9 mouse cellular contexts compared by ENCODE assay signal in the genomic region with DNA sequence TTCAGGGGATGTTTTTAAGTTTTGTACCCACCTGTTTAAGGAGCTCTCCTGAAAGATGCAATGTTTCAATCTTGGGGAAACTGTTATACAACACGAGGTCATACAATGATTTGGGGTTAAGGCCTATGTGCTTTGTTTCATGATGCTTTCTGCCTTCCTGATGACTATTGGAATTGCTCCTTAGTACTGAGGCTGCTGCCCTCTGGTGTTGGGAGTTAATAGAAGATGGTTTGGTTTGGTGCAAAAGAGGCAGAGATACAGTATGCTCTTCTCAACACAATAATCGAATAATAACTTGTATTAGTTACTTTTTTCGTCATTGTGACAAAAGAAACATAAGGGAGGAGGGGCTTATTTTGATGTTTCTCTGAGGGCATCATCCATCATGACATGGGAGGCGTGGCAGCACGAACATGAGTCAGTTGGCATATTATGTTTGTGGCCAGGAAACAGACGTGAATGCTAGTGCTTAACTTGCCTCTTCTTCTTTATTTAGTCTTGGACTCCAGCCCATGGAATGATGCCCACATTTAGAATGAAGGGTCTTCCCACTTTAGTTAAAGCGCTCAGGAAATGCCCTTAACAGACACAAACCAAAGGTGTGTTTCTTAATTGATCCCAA. TPM values are rescaled to one million over a fixed set of nuclear protein-coding genes. Genes with fewer than 3 reads are reported as not detected.
A peak's percentile ranks its signal among the peaks of the same experiment; 100 is the strongest.
DNase-seq lines count a peak whose midpoint lies in the region; ATAC-seq and TF ChIP-seq lines count a peak whose summit lies in the region.
"Had no signal": no experiment of that assay in that cellular context is flagged by ENCODE, and none has a peak within 500 bp of the region (broad histone marks: within the 10 kb centered on the region; RNA-seq: fewer than 3 reads in every experiment).

No protein-coding gene starts in this region.

- peak; percentile 53; the same call in 1 of the 2 replicates for TF ChIP-seq CTCF in brain, embryonic 14.5 days (IDR thresholded peaks at IDR 0.05; ENCODE audit: borderline replicate concordance, extremely low read depth, insufficient read depth, insufficient read length)
- TF ChIP-seq CTCF in thymus, adult 2 months (IDR thresholded peaks at IDR 0.05; ENCODE audit: borderline replicate concordance, control insufficient read depth, extremely low read depth, insufficient read depth, low read length, poor library complexity): no peak

- H3K4me2 ChIP-seq in limb, embryonic 11.5 days (ENCODE audit: low read depth, severe bottlenecking): no peak overlapping the region
- H3K4me2 ChIP-seq in liver, embryonic 15.5 days: no peak overlapping the region

- ATAC-seq in limb, embryonic 11.5 days (ENCODE audit: insufficient number of reproducible peaks, low FRiP score, low TSS enrichment, low read depth): no peak
- no peak for ATAC-seq in liver, embryonic 15.5 days (ENCODE audit: insufficient read depth)

- H3K36me3 ChIP-seq in limb, embryonic 11.5 days (ENCODE audit: control insufficient read depth, insufficient read depth, low read length): no peaks in the 10 kb centered on the region
- no peaks in the 10 kb centered on the region for H3K36me3 ChIP-seq in limb, embryonic 10.5 days
- no peaks in the 10 kb centered on the region for H3K36me3 ChIP-seq in liver, embryonic 15.5 days (replicated peaks)
- H3K36me3 ChIP-seq in thymus, adult 2 months (ENCODE audit: control insufficient read depth, insufficient read depth, low read length): no peaks in the 10 kb centered on the region

- H3K9ac ChIP-seq in limb, embryonic 11.5 days (ENCODE audit: low read length): no peak overlapping the region
- H3K9ac ChIP-seq in liver, embryonic 15.5 days: no peak overlapping the region

- H3K27ac ChIP-seq in limb, embryonic 11.5 days (replicated peaks; ENCODE audit: low read depth, low read length): no peak overlapping the region
- no peak overlapping the region for H3K27ac ChIP-seq in limb, embryonic 10.5 days
- peak overlapping the region; percentile 65 for H3K27ac ChIP-seq in liver, embryonic 15.5 days (replicated peaks)
- no peak overlapping the region for H3K27ac ChIP-seq in thymus, adult 2 months (ENCODE audit: control insufficient read depth, insufficient read depth, low read length)
- H3K27ac ChIP-seq: macrophage had no signal

- no peaks in the 10 kb centered on the region for H3K4me1 ChIP-seq in limb, embryonic 11.5 days (ENCODE audit: control insufficient read depth, insufficient read depth, low read length)
- H3K4me1 ChIP-seq in limb, embryonic 10.5 days: no peaks in the 10 kb centered on the region
- peaks cover 14% of the 10 kb centered on the region for H3K4me1 ChIP-seq in liver, embryonic 15.5 days (replicated peaks)
- peaks cover 2% of the 10 kb centered on the region; the same call in 1 of the 2 replicates for H3K4me1 ChIP-seq in thymus, adult 2 months (replicated peaks; ENCODE audit: control insufficient read depth, insufficient read depth, low read length)

- H3K4me3 ChIP-seq in limb, embryonic 11.5 days (ENCODE audit: low read depth, low read length): no peak overlapping the region
- H3K4me3 ChIP-seq in limb, embryonic 10.5 days: no peak overlapping the region
- H3K4me3 ChIP-seq in liver, embryonic 15.5 days (replicated peaks): no peak overlapping the region
- no peak overlapping the region for H3K4me3 ChIP-seq in thymus, adult 2 months (ENCODE audit: control insufficient read depth, insufficient read depth, low read length)

- H3K27me3 ChIP-seq in limb, embryonic 11.5 days (ENCODE audit: control insufficient read depth, insufficient read depth, low read length): no peaks in the 10 kb centered on the region
- no peaks in the 10 kb centered on the region for H3K27me3 ChIP-seq in limb, embryonic 10.5 days (ENCODE audit: low read depth, poor library complexity, severe bottlenecking)
- H3K27me3 ChIP-seq in liver, embryonic 15.5 days: no peaks in the 10 kb centered on the region
- H3K27me3 ChIP-seq in thymus, adult 2 months (ENCODE audit: control insufficient read depth, insufficient read depth, low read length): no peaks in the 10 kb centered on the region

- peak; percentile 35 for DNase-seq in limb, embryonic 11.5 days (ENCODE audit: low spot score)
- no peak for DNase-seq in limb, embryonic 10.5 days (ENCODE audit: low spot score)
- peak; percentile 53 for DNase-seq in MN1 (ENCODE audit: low spot score)
- DNase-seq in brain, embryonic 14.5 days (ENCODE audit: low read depth): peak; percentile 66
- peak; percentile 53 to 66 for DNase-seq in heart, postnatal 10 days
- peak; percentile 59 for DNase-seq in thymus, adult 2 months
- no peak for DNase-seq in right cerebral cortex, postnatal 36 days (ENCODE audit: low spot score in 2 of 2)

- no peaks in the 10 kb centered on the region for H3K9me3 ChIP-seq in limb, embryonic 11.5 days (ENCODE audit: control insufficient read depth, low read length)
- H3K9me3 ChIP-seq in limb, embryonic 10.5 days (replicated peaks): no peaks in the 10 kb centered on the region
- no peaks in the 10 kb centered on the region for H3K9me3 ChIP-seq in liver, embryonic 15.5 days (replicated peaks)

- 64% methylated on average over 7 of the region's 7 CpGs for WGBS in limb, embryonic 11.5 days
- 71% methylated on average over 7 of the region's 7 CpGs for WGBS in limb, embryonic 10.5 days
- 51% methylated on average over 7 of the region's 7 CpGs for WGBS in liver, embryonic 15.5 days (ENCODE audit: insufficient replicate concordance)
- 50% methylated on average over 7 of the region's 7 CpGs for WGBS in thymus, adult 2 months

- no peak for TF ChIP-seq POLR2A in brain, embryonic 14.5 days (IDR thresholded peaks at IDR 0.05; ENCODE audit: borderline replicate concordance, extremely low read depth, insufficient read depth, insufficient read length, poor library complexity, severe bottlenecking)
- no peak for TF ChIP-seq POLR2A in thymus, adult 2 months (IDR thresholded peaks at IDR 0.05; ENCODE audit: control insufficient read depth, extremely low read depth, insufficient read depth, low read length, poor library complexity)

- intact Hi-C loops in heart, postnatal 10 days (cut with DNase I): loop anchor here (1.0 to 5.0 kb wide), 3 partner anchors 44 to 247 kb away; no protein-coding TSS in a partner anchor

RNA-seq across cellular contexts. Expression of gene Pgm2l1, which starts 7.2 kb away (rescaled TPM):
- 4.5 and 4.6 TPM in 2 replicates for polyA plus RNA-seq in limb, embryonic 11.5 days (2014; fragmentation: Nextera tagmentation; extraction: Ambion mirVana)
- 1.9 and 3.3 TPM in 2 replicates for polyA plus RNA-seq in limb, embryonic 10.5 days (2016; fragmentation: Nextera tagmentation; extraction: Ambion mirVana)
- polyA plus RNA-seq in brain, embryonic 14.5 days (2012; rRNA removed): 26.1 and 43.5 TPM in 2 replicates
- 1 to 10 TPM; 6.9 to 7.0 TPM for total RNA-seq in heart, postnatal 10 days (2021)
- 1.4 and 1.8 TPM in 2 replicates for polyA plus RNA-seq in liver, embryonic 15.5 days (2015; fragmentation: Nextera tagmentation; extraction: Ambion mirVana)
- 15.8 and 19.3 TPM in 2 replicates for polyA plus RNA-seq in thymus, adult 2 months (2012; rRNA removed)

RNA-seq across cellular contexts. Expression of gene P4ha3, which starts 50.9 kb away (rescaled TPM):
- polyA plus RNA-seq in limb, embryonic 11.5 days (2014; fragmentation: Nextera tagmentation; extraction: Ambion mirVana): 5.9 and 6.0 TPM in 2 replicates
- polyA plus RNA-seq in limb, embryonic 10.5 days (2016; fragmentation: Nextera tagmentation; extraction: Ambion mirVana): 1.1 and 2.4 TPM in 2 replicates
- polyA plus RNA-seq in brain, embryonic 14.5 days (2012; rRNA removed): 7.8 and 22.0 TPM in 2 replicates
- total RNA-seq in heart, postnatal 10 days (2021): 1 to 10 TPM; 1.9 to 3.3 TPM
- polyA plus RNA-seq in liver, embryonic 15.5 days (2015; fragmentation: Nextera tagmentation; extraction: Ambion mirVana): 1.0 and 1.2 TPM in 2 replicates
- 8.5 and 9.3 TPM in 2 replicates for polyA plus RNA-seq in thymus, adult 2 months (2012; rRNA removed)

RNA-seq across cellular contexts. Expression of gene Kcne3, which starts 58.1 kb away (rescaled TPM):
- 15.9 and 16.5 TPM in 2 replicates for polyA plus RNA-seq in limb, embryonic 11.5 days (2014; fragmentation: Nextera tagmentation; extraction: Ambion mirVana)
- polyA plus RNA-seq in limb, embryonic 10.5 days (2016; fragmentation: Nextera tagmentation; extraction: Ambion mirVana): 18.0 and 19.4 TPM in 2 replicates
- polyA plus RNA-seq in brain, embryonic 14.5 days (2012; rRNA removed): 1.5 and 1.9 TPM in 2 replicates
- total RNA-seq in heart, postnatal 10 days (2021): 1 to 10 TPM in 1 of 2 experiments, under 1 TPM in 1; 0.99 to 2.0 TPM
- 1.2 and 1.8 TPM in 2 replicates for polyA plus RNA-seq in liver, embryonic 15.5 days (2015; fragmentation: Nextera tagmentation; extraction: Ambion mirVana)
- 0.97 and 1.7 TPM in 2 replicates for polyA plus RNA-seq in thymus, adult 2 months (2012; rRNA removed)

Comparison
In these comparisons a context has a peak if more than half of its experiments do, and no peak if none do; other contexts are left out.
1. DNase-seq: peak in limb, embryonic 11.5 days (single experiment), MN1 (single experiment), brain, embryonic 14.5 days (single experiment), heart, postnatal 10 days (2 of 2) and thymus, adult 2 months (single experiment); none in limb, embryonic 10.5 days (single experiment) and right cerebral cortex, postnatal 36 days (0 of 2).